Mouse (Mus musculus) cerebellum, adult 9-11 months (tissue): Measurements from ENCODE around the gene Mllt6.

Experiments used
- DNase-seq: peaks from one replicate; pipeline ENCODE4 v3.0.0; 2022

Mllt6 gene

DNA sequence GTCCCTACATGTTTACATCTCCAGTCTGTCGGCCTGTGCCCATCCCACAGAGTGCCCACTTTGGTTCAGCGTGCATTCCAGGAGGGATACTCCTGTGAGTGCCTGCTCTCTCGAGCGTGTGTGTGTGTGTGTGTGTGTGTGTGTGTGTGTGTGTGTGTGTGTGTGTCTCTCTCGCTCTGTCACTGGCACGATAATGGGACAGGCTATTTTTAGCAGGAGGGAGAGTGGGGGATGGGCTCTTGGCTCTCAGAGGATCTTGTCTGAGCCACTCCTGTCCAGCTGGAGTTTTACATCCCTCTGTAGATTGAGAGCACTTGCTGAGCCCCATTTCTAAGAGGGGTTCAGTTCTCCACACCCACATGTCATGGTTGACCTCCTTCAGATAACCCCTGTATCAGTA is 6.6 kb downstream of the Mllt6 start:
- no peak for DNase-seq

GRCm38 (mm10) chr11:97670234-97671176 is 7.3 kb downstream of the Mllt6 start:
- no peak for DNase-seq

DNA sequence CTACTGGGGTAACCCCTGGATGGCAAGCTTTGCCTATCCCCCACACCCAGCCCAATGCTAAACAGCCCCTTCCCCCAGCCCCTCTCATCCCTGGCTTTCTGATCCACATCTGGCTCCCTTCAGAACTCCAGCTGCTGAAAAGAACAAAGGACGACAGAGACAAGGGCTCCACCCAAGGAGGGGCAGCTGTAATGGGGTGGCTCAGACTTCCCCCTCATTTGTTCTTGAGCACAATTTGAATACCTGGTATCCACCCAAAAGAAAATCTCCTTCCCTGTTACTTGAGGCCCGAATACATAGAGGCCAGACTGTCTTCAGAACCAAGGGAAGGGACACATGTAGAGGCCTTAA is 7.9 kb downstream of the Mllt6 start:
- DNase-seq = no peak

- no peak for DNase-seq
Observed at GRCm38 (mm10) chr11:97673148-97673547, 9.9 kb downstream of the Mllt6 start.

DNA sequence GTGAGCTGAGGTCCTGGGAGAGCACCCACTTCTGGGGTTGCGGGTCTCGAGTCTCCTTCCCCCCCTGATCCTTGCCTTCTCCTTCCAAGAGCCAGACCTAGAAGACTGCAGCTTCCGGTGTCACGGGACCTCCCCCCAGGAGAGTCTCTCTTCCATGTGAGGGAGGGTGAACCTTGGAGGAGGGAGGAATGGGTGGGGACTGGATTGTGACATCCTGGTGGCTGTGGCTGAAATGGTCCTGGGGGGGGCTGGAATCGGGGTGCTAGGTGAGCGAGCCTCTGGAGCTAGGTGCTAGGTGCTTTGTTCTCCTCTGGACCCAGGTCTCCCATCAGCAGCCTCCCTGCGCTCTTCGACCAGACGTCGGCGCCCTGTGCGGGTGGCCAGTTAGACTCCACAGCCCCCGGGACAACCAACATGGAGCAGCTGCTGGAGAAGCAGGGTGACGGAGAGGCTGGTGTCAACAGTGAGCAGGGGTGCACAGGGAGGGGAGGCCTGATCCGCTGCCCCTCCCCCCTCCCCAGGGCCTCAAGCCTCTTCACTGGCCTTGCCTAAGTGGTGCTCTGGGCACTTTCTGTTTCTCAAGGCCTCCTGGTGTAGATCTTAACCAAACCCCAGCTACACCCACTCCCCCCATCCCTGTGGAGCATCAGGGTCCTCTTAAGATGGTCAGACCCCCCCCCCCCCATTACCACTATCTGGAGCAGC is 13.0 kb downstream of the Mllt6 start:
- DNase-seq = no peak

DNA sequence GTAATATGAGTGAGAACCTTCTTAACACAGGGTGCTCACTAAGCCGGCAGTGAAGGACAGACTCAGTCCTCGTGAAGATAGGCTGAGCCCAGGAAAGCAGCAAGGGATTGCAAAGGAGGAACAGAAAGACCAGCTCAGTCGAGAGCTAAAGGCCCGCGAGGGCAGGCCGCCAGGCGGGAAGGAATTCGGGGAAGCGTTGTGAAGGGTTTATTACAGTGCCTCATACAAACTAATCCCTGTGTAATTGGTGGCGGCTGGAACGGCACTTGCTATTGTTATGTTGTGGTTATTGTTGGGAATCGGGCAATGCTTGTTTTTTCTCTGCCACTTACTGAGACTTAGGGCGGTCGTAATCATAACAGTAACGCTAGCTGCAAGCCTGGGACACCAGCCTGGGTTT is 14.2 kb downstream of the Mllt6 start:
- DNase-seq = no peak

DNA sequence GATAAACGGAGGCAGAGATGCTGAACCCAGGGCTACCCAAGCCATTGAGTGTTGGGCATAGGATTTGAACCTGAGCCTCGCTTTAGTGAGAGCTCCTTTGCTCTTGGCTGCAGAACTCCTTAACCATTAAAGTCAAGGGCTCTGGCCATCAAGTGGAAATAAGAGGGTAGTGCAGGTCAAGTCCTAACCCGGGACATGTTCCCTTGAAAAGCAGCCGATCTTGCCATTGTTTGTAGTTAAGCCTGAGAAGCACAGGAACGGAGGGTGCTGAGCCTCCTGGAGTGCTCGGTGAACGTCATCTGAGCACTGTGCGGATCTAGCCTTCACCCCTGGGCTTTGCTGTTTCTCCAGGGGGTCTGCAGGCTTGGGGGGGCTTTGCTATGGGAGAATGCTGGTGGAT is 14.6 kb downstream of the Mllt6 start:
- DNase-seq = no peak

- DNase-seq = no peak
Observed at GRCm38 (mm10) chr11:97678301-97678700, 15.1 kb downstream of the Mllt6 start.

- no peak for DNase-seq
Observed at GRCm38 (mm10) chr11:97680430-97680829, 17.2 kb downstream of the Mllt6 start.

GRCm38 (mm10) chr11:97682504-97683055 is 19.4 kb downstream of the Mllt6 start:
- no peak for DNase-seq

GRCm38 (mm10) chr11:97684063-97684680 is 21.0 kb downstream of the Mllt6 start:
- DNase-seq = no peak

GRCm38 (mm10) chr11:97684766-97685165 is 21.6 kb downstream of the Mllt6 start:
- peak; percentile 60 for DNase-seq

- DNase-seq = peak; percentile 95
Observed at GRCm38 (mm10) chr11:97685613-97686321, 22.6 kb downstream of the Mllt6 start, which contains the start of gene Cisd3. Cisd3 (plus strand) TSS chr11:97685826.

GRCm38 (mm10) chr11:97686322-97686908 is 23.2 kb downstream of the Mllt6 start:
- peak; percentile 59 for DNase-seq

DNA sequence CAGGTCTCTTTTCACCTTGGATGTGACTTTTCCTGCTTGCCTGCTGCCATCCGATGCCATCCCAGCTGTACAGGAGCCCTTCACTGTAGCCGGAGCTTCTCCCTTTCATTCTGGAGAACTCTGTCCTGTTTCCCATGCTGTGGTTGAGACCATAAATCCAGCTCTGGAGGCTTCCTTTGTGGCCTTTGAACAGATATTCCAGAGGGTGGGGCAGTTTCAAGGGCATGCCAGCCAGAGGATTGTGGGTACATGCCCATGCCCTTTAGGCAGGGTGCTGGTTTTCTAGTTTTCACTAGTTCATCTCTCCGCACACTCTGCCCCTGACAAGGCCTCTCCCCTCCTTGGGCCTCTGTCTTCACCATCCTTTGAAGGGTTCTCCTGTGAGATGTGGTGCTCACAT is 23.8 kb downstream of the Mllt6 start:
- DNase-seq = no peak

DNA sequence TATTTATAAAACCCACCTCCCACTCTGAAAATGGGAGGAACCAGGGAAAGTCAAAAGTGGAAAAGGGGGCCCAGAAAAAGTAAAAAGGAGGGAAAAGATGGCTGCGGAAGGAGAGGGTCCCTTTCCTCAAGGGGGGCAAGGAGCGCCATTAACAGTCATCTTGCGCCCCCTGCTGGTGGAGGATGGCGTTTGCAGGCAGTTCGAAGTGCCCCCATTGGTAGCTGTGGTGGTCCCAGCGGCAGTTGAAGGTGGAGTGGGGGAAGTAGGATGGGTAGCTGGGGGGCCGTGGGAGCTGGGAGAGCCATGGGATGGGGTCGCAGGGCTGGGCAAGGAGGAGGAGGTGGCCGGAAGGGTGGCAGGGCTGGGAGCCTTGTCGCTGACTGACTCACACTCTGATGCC is 26.6 kb downstream of the Mllt6 start:
- peak; percentile 65 for DNase-seq

- no peak for DNase-seq
Observed at GRCm38 (mm10) chr11:97694435-97694834, 31.2 kb downstream of the Mllt6 start.

DNA sequence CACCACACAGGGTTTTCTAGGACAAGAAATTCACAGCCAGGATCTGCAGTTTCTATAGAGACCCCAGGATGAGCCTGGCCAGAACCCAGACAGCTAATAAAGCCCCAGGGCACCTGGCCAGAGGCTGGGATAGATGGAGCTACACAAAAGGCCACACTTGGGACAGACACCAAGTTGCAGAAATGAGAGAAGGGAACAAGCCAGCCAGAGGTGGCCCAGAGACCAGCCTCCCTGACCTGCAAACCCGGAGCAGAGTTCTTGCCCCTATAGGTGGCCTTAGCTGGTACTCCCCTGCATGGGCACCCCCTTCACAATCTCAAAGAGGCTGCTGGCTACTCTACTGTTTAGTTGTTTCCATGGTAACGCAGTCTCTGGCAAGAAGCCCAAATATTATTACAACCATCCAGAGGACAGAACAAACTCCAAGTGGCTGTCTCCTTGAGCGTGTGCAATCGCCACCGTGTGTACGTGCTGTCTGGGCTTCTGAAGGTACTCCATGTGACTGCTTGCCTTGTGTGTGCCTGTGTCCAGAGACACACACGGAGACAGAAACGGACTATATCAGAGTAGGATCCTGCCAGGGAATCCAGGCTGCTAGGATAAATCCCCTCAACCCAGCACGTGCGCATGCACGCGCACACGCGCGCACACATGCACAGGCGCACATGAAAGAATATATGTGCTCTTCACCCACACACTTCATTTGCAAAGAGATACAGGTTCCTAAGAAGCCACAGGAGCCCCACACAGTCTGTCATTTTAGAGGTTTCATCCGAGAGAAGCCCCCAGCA is 31.9 kb downstream of the Mllt6 start:
- peak; percentile 66 for DNase-seq

DNA sequence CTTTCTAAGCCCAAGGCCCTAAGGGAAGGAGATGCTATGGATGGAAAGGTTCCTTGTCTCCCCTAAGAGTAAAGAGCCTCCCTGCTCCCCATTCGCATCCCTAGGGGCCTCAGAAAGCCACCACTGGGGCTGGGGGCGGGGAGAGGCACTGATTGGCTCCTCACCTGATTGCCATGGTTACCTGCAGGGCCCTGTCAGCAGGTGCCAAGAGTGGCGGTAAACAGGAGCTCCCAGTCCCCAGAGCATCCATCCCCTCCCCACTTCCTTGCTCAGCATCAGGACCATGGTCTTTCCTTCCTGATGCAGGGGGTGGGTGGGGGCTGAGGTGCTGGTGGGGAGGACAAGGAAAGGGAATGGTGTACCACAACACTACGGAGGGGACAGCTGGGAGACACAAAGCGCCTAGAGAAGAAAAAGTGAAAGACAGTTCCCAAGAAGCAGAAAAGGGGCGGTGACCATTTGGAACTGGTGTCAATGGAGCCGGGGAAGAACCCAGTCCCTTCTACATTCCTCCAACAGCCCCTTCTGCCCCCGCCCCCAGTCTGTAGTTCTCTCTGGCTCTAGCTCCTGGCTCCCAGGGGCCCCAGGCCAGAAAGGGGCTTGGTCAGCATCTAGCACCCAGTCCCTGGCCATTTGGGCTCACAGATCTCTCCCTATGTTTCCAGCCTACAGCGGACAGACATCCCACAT is 32.6 kb downstream of the Mllt6 start:
- peak; percentile 56 for DNase-seq

- DNase-seq = no peak
Observed at GRCm38 (mm10) chr11:97696669-97697068, 33.5 kb downstream of the Mllt6 start.
